Mouse (Mus musculus): ENCODE measurements at regions not wholly inside any gene's neighbourhood (a gene's known extent, or its start where the extent isn't known, plus 50 kb on each side); places are given as distances from the start of the nearest gene placed in this dataset.

DNA sequence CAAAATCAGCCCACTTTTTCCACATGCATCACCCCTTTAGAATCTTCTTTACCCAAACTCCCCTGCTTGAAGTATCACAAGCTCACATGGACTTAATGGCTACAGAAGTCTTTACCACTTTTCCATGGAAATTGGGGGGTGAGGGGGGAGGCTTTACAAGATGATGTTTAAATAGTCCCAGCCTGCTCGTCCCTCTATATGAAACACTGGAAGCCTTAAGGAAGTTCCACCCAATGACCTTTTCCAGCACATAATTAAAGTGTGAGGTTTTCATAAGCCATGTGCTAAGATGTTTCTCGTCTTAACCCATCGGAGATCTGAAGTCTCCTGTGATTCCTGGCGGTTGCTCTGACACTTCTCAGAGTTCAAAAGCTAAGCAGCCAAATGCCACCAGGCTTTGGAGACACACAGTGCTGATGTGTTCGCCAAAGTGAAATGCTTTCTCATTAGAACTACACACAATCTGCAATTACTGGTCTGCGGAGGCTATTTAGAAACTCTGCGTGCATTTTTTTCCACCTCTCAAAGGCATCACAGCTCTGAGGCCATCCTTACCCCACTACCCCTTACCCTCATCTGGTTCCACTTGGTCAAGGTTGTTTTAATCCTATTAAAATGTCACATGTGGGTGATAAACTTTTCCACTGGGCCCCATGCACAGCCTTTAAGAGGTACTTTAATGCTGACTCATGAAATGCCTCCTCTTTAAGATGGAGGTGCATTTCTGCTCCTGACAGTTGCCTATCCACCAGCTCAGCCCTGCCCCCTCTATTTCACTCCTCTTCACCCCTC lies 116.3 kb upstream of the Cd180 start:
- in situ Hi-C loops (cut with MboI, MseI) = no loop called here

- in situ Hi-C loops (cut with MboI, MseI) = no loop called here
Observed at GRCm38 (mm10) chr13:102578811-102579210, 114.5 kb upstream of the Cd180 start.

DNA sequence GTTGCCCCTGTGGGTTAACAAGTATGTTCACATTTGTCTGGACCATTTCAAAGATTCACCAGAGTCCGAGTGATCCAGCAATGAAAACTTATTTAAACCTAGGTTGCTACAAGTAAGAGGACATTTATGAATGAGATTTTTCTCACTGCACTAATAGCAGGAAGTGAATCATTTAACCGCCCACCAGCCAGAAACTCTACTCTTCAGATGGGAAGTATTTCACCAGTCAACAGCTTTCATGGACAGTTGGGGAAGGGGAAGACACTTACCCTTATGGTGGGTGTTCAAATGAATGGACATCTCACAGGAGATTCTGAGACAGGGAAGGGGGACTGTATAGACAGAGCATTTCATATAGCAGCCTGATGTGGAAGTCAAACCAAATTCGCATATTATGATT lies 113.7 kb upstream of the Cd180 start:
- in situ Hi-C loops (cut with MboI, MseI) = no loop called here

- in situ Hi-C loops (cut with MboI, MseI) = no loop called here
Observed at GRCm38 (mm10) chr13:102583984-102584645, 109.2 kb upstream of the Cd180 start.

GRCm38 (mm10) chr13:102586215-102586614 lies 107.1 kb upstream of the Cd180 start:
- in situ Hi-C loops (cut with MboI, MseI) = no loop called here

- in situ Hi-C loops (cut with MboI, MseI) = loop anchor here (5.0 kb wide), 1 partner anchor 57 kb away; no protein-coding TSS in a partner anchor
Observed at GRCm38 (mm10) chr13:102589680-102590435, 103.5 kb upstream of the Cd180 start.

- in situ Hi-C loops (cut with MboI, MseI) = loop anchor here (5.0 kb wide), 1 partner anchor 55 kb away; no protein-coding TSS in a partner anchor
Observed at GRCm38 (mm10) chr13:102591803-102592537, 101.4 kb upstream of the Cd180 start.

DNA sequence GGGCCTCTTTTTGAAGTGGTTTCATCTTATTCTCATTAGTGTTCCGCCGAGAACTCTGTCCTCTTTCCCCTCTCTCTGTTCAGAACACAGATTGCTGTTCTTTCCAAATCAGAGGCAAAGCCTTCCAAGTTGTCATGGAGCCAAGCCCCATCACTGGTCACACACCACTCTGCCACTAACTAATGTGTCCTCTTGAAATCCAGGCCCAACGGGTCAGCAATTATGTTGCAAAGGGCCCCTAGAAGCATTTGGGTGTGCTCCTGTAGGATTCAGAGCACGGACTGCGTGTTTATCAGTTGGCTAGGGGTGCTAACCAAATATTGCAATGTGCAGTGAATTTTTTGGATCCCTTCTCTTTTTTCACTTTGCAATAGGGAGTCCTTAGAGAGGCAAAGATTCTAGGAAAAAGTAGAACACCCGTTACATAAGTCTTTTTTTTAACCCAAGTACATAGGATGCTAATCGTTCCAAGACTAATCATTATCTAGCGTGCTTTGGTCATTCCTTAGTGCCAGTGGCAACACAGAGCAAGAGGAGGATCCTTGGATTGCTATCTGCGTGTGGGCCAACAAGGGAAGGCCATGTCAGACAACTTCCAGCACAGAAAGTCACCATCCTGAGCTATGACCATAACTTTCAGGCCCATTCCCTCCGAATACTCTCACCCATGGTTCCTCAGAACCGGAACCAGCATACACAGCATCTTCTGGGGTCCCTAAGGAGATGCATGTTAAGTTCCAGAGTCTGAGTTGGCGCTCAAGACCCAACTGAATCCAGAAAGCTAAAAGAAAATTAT lies 99.8 kb upstream of the Cd180 start:
- in situ Hi-C loops (cut with MboI, MseI) = loop anchor here (5.0 kb wide), 1 partner anchor 54 kb away; no protein-coding TSS in a partner anchor

DNA sequence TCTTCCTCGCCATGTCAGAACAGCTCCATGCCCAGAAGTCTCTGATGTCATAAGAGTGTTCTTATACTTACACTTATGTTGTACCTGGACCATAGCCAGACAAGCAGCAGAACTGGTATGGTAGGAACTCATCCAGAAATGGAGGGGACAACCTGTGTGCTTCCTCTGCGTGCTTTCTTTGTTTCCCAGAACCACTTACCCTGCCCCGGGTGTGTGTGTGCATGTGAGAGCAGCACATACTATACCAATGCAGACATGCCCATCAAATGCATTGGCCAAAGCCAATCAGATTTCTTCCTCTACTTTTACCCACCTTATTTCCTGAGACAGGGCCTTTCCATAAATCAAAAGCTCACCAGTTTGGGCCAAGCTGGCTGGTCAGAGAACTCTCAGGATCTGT lies 99.2 kb upstream of the Cd180 start:
- in situ Hi-C loops (cut with MboI, MseI) = loop anchor here (5.0 kb wide), 1 partner anchor 53 kb away; no protein-coding TSS in a partner anchor

GRCm38 (mm10) chr13:102595602-102596001 lies 97.8 kb upstream of the Cd180 start:
- in situ Hi-C loops (cut with MboI, MseI) = no loop called here

- in situ Hi-C loops (cut with MboI, MseI) = no loop called here
Observed at GRCm38 (mm10) chr13:102596101-102596500, 97.3 kb upstream of the Cd180 start.

- in situ Hi-C loops (cut with MboI, MseI) = no loop called here
Observed at GRCm38 (mm10) chr13:102598181-102598580, 95.2 kb upstream of the Cd180 start.

DNA sequence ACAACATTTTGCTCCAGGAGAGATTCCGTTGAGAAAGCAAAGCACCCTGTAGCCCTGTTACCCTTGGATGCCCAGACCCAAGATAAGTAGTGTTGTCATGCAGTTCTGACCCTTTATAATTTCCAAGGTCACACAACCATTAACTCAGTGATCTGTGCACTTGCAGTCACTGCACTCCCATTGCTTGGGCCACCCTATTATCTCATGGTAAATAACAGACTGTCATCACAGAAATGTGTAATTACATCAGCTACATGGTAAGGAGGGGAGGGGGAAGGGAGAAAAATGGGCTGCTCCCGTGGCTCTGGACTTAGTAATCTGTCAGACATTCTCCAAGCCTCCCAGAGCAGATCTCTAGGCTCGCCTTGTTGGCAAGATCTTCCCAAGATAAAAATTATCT lies 93.8 kb upstream of the Cd180 start:
- in situ Hi-C loops (cut with MboI, MseI) = loop anchor here (10.0 kb wide), 1 partner anchor 1985 kb away; the partner anchor contains the start of gene Marveld2

DNA sequence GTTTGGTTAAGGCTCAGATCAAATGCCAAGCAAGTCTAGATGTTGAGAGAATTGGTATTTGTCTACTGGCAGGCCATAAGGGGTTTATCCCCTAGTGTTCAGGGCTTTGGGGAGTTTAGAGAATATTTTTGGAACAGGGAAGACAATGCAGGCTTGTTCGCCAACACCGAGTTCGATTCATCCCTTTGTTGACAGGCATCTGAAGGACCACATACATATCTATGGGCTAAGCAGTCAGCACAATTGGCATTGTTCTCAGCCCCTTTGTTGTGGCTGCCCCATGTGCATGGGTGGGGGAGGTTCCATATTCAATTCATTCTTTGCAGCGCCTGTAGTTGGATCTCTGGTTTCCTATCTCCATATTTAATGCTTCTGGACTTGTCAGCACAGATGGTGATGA lies 93.3 kb upstream of the Cd180 start:
- in situ Hi-C loops (cut with MboI, MseI) = loop anchor here (10.0 kb wide), 1 partner anchor 1985 kb away; the partner anchor contains the start of gene Marveld2

DNA sequence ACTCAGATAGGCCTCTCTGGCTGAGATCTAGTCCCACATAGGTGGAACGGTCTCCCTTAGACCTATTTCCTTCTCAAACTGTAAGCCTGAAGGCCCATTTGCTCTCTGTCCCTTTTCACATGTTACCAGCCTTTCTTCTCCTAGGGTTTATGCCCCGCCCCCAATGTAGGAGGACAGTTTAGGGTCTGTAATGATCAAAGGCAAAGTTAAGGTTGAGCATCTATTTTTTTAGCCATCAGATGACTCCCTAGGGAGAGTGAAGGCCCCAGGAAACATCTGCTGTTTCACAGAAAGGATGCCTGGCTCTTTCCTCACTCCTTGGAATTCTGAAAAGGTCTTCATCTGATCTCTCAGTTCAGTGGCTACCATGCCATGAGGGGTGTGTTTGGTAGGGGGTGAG lies 68.9 kb upstream of the Cd180 start:
- in situ Hi-C loops (cut with MboI, MseI) = no loop called here

DNA sequence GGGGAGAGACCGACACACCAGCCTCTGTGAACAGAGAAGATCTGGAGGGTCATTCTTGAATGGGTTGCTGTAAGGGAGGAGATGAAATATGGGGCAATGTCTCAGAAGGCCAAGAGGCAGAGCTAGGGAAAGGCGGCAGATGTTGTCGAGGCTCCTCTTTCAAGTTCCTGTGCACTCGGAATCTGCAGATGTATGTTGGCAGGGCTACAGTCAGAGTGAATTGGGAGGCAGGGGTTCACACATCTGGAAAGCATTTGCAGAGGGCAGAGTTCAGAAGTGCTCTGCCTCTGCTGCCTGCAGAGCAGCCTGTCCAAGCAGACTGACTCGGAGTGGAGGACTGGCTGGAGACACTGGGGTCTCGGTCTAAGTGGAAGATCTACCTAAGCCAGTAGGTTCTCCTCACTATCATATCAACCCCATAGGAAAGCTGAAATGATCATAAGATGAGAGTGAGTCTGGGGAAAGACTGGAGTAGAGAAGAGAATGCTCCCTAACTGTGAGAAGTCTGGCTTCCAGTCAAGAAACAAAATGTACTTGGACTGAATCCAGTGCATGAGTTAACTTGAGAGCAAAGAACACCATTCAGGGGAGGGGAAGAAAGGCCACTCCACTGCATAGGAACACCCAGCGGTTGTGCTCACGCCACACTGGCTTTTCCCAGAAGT lies 68.1 kb upstream of the Cd180 start:
- in situ Hi-C loops (cut with MboI, MseI) = loop anchor here (25.0 kb wide), 2 partner anchors 888 to 1738 kb away; no protein-coding TSS in a partner anchor

- in situ Hi-C loops (cut with MboI, MseI) = loop anchor here (25.0 kb wide), 2 partner anchors 889 to 1739 kb away; no protein-coding TSS in a partner anchor
Observed at GRCm38 (mm10) chr13:102625836-102626340, 67.5 kb upstream of the Cd180 start.

GRCm38 (mm10) chr13:102627786-102628185 lies 65.6 kb upstream of the Cd180 start:
- in situ Hi-C loops (cut with MboI, MseI) = loop anchor here (25.0 kb wide), 2 partner anchors 890 to 1740 kb away; no protein-coding TSS in a partner anchor

- in situ Hi-C loops (cut with MboI, MseI) = loop anchor here (25.0 kb wide), 2 partner anchors 892 to 1742 kb away; no protein-coding TSS in a partner anchor
Observed at GRCm38 (mm10) chr13:102629176-102629575, 64.2 kb upstream of the Cd180 start.
